Mouse (Mus musculus): ENCODE data around the gene Egfem1. TPM values are rescaled to one million over a fixed set of nuclear protein-coding genes. Genes with fewer than 3 reads are reported as not detected.

Gene Egfem1
- total RNA-seq, 2 experiments from 2014 or later: 0.47 to 0.96 TPM

GRCm38 (mm10) chr3:29134509-29134908, 52.7 kb downstream of the Egfem1 start:
- DNase-seq (ENCODE audit: low spot score in 2 of 2): no peak

GRCm38 (mm10) chr3:29135176-29136064, 53.6 kb downstream of the Egfem1 start:
- DNase-seq (ENCODE audit: low spot score in 2 of 2): no peak

- no peak for DNase-seq (ENCODE audit: low spot score in 2 of 2)
Observed at GRCm38 (mm10) chr3:29136065-29136955, 54.5 kb downstream of the Egfem1 start.

- DNase-seq (ENCODE audit: low spot score in 2 of 2): no peak
Observed at GRCm38 (mm10) chr3:29168401-29168800, 86.6 kb downstream of the Egfem1 start.

GRCm38 (mm10) chr3:29169003-29169402, 87.2 kb downstream of the Egfem1 start:
- no peak for DNase-seq (ENCODE audit: low spot score in 2 of 2)

- no peak for DNase-seq (ENCODE audit: low spot score in 2 of 2)
Observed at GRCm38 (mm10) chr3:29176991-29177390, 95.2 kb downstream of the Egfem1 start.

GRCm38 (mm10) chr3:29182988-29183387, 101.2 kb downstream of the Egfem1 start:
- DNase-seq (ENCODE audit: low spot score in 2 of 2): no peak

GRCm38 (mm10) chr3:29183615-29184198, 101.9 kb downstream of the Egfem1 start:
- DNase-seq (ENCODE audit: low spot score in 2 of 2): no peak

GRCm38 (mm10) chr3:29184486-29185241, 102.8 kb downstream of the Egfem1 start:
- DNase-seq (ENCODE audit: low spot score in 2 of 2): no peak

GRCm38 (mm10) chr3:29190263-29190662, 108.4 kb downstream of the Egfem1 start:
- DNase-seq (ENCODE audit: low spot score in 2 of 2): no peak

GRCm38 (mm10) chr3:29197727-29198512, 116.1 kb downstream of the Egfem1 start:
- DNase-seq (ENCODE audit: low spot score in 2 of 2): no peak

- no peak for DNase-seq (ENCODE audit: low spot score in 2 of 2)
Observed at GRCm38 (mm10) chr3:29200601-29201000, 118.8 kb downstream of the Egfem1 start.

GRCm38 (mm10) chr3:29202536-29202935, 120.7 kb downstream of the Egfem1 start:
- DNase-seq (ENCODE audit: low spot score in 2 of 2): no peak

GRCm38 (mm10) chr3:29222414-29222813, 140.6 kb downstream of the Egfem1 start:
- no peak for DNase-seq (ENCODE audit: low spot score in 2 of 2)

GRCm38 (mm10) chr3:29229712-29230111, 147.9 kb downstream of the Egfem1 start:
- DNase-seq (ENCODE audit: low spot score in 2 of 2): no peak

- no peak for DNase-seq (ENCODE audit: low spot score in 2 of 2)
Observed at GRCm38 (mm10) chr3:29235477-29235876, 153.7 kb downstream of the Egfem1 start.

GRCm38 (mm10) chr3:29236517-29236916, 154.7 kb downstream of the Egfem1 start:
- DNase-seq (ENCODE audit: low spot score in 2 of 2): no peak

- no peak for DNase-seq (ENCODE audit: low spot score in 2 of 2)
Observed at GRCm38 (mm10) chr3:29243600-29243999, 161.8 kb downstream of the Egfem1 start.

- DNase-seq (ENCODE audit: low spot score in 2 of 2): no peak
Observed at GRCm38 (mm10) chr3:29291633-29292032, 209.8 kb downstream of the Egfem1 start.

- no peak for DNase-seq (ENCODE audit: low spot score in 2 of 2)
Observed at GRCm38 (mm10) chr3:29292251-29292650, 210.4 kb downstream of the Egfem1 start.

Measured in gastrocnemius, postnatal 4 days (tissue).